Mouse (Mus musculus) megakaryocyte, adult 5-6 weeks (primary cell): Measurements from ENCODE around the gene Cyp4f18. TPM values are rescaled to one million over a fixed set of nuclear protein-coding genes. Genes with fewer than 3 reads are reported as not detected.
"Not testable (repeated sequence)": the region's sequence is repeated elsewhere in the genome, so short reads cannot be mapped to it uniquely, and the experiment has no call there.

Experiments
- ATAC-seq: 2 replicates; pipeline ENCODE4 v1.8.0; 2016; ENCODE audit warnings: mild to moderate bottlenecking, inconsistent platforms; ENCODE audit not compliant: poor library complexity, severe bottlenecking
- total RNA-seq, 2 experiments: library from RNA; stranded (forward) in 1 of 2; stranded (reverse) in 1 of 2; fragments of 153-499, 151-499 nt in 1 of 2; fragments of 221-1000, 200-1000 nt in 1 of 2; gene quantifications; 2 replicates each; pipeline versions ENCODE4 v1.2.3 to v1.2.4; 2015 to 2017

The Cyp4f18 gene
- total RNA-seq, 2 experiments from 2014 or later = 74.6 to 114 TPM

DNA sequence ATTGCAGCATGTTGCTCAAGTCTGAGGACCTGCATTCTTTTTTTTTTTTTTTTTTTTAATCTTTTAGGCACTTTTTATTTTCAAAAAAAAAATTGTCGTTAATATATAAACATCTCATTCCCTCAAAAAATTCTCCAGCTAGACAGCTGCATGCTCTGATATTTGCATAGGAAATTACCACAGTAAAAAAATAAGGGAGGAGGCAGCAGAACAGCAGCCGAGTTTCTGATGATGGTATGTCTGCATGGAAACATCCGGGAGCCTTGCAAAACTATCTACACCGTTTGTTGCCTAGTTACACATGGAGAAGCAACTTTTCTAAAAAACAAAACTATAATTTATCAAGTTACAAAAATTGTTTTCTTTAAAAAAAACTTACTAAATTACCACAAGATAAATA lies 28.0 kb downstream of the Cyp4f18 start:
- ATAC-seq = no peak

DNA sequence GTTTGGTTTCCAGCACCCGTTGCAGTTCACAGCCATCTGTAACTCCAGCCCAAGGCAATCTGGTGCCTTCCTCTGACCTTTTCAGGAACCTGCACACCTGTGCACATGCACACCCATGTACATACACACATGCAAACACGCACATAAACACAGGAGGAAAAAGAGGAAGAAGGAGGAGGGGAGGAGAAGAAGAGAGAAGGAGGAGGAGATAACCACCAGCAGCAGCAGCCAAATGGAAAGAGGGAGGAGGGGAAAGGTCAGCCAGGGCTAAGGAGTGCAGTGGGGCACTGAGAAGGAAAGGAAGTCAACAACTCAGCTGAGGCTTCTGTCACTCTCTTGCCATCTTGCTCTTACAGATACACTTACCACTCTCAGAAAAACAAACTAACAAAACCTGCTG lies 28.4 kb downstream of the Cyp4f18 start:
- peak; percentile 57 for ATAC-seq

DNA sequence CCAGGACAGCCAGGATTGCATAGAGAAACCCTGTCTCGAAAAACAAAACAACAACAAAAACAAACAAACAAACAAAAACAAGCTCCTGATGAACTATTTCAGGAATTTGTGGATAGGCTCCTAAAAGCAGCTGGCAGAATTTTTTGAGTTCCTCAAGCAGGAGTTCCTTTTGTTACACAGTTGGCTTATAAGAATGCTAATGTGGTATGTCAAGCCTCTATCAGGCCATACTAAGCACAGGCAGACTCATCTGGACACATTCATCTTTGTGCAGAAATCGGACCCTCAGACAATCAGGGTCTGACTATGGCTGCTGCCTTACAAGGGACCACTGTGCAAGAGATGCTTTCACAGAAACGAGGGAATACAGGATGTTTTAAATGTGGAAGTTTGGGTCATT lies 35.2 kb downstream of the Cyp4f18 start:
- no peak for ATAC-seq

DNA sequence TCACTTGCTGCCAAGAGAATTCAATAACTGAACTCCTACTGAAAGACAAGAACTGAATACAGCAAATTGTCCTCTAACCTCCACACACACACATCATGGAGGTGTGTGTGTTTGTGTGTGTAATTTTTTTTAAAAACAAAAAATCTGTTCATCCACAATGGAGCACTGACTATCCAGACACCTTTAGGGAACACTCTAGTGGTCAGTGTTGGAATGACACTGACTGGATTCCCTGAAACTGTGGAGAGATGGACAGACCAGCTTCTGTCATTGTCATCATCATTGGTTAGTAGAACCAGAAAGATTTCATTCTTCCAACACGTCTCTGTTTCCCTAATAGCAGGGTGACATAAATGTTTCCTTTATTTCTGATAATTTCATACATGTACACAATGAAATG lies 37.5 kb downstream of the Cyp4f18 start:
- ATAC-seq = 0 out of 2 replicates have a peak, but pooled peaks have one; percentile 30

DNA sequence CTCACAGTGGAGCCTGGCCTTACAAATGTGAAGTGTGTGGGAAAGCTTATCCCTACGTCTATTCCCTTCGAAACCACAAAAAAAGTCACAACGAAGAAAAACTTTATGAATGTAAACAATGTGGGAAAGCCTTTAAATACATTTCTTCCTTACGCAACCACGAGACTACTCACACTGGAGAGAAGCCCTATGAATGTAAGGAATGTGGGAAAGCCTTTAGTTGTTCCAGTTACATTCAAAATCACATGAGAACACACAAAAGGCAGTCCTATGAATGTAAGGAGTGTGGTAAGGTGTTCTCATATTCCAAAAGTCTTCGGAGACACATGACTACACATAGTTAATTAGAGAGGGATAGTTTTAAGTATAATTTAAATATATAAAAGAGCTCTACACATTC lies 40.8 kb downstream of the Cyp4f18 start:
- no peak for ATAC-seq

DNA sequence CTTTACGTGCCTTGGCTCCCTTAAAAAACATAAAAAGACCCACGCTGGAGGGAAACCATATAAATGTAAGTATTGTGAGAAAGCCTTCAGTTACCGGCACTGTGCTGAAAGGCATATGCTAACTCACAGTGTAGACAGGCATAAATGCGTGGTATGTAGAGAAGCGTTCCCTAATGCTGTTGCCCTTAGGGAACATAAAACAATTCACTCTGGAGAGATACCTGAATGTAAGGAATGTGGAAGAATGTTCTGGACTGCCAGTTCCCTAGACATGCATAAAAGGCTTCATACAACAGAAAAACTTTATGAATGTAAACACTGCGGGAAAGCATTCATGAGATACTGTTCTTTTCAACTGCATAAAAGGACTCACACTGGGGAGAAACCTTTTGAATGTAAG lies 41.3 kb downstream of the Cyp4f18 start:
- no peak for ATAC-seq

DNA sequence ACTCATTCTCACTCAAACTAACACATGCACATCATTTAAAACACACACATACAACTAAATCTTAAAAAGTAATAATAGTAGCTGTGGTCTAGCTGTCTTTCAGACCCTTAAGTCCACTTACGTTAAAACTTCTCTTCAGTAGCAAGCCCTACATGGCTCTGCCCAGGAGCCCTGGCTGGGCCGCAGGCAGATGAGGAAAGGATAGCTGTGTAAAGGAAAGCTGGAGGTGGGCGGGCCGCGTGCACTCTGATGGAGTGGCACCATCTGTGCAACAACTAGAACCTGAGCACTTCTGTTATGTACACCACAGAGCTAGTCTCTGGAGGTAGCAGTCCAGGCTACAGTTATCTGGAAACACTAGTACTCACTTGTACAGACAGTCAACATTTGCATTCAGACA lies 42.2 kb downstream of the Cyp4f18 start:
- ATAC-seq = no peak

DNA sequence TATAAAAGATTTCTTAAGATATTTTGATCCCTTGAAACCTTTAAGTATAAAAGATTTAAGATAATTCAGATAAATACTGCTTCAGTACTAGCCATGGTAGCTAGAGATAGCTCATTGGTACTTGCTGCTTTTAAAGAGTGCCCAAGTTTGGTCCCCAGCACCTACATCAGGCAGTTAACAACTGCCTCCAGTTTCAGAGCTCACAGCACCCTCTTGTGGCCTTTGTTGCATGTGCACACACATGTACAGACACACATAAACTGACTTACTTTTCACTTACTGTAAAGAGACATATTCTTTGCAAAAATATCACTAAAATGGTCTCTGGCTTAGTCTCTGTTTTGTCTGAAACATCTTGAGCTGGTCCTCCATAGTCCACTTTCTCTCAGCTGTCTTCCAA lies 43.0 kb downstream of the Cyp4f18 start:
- no peak for ATAC-seq

DNA sequence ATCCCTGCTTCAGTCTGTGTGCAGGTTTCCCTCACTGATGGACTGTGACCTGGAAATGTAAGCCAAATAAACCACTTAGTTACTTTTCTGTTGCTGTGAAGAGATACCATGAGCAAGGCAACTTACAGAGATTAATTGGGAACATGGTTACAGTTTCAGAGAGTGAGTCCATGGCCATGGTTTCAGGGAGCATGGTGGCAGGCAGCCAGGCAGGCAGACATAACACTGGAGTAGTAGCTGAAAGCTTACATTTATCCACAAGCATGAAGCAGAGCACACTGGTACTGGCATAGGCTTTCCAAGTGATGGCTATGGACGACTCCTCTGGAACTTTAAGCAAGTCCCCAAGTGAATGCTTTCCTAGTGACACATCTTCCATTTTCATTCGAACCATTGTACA lies 44.3 kb downstream of the Cyp4f18 start:
- no peak for ATAC-seq

DNA sequence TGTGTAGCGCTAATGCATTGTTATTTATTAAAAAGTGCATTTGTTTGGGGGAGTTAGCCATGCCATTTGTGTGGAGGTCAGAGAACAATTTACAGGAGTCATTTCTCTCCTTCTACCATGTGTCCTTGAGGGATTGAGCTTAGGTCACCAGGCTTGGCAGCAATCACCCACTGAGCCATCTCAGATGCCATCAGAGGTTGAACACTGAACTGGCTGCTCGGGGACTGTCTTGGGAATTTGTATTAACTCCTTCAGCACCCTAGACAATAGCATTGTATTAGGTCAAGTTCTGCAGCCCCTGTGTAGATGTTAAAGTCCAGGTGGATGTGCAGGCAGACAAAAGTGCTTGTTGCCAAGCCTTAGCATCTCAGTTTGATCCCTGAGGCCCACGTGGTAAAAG lies 45.4 kb downstream of the Cyp4f18 start:
- ATAC-seq = no peak

DNA sequence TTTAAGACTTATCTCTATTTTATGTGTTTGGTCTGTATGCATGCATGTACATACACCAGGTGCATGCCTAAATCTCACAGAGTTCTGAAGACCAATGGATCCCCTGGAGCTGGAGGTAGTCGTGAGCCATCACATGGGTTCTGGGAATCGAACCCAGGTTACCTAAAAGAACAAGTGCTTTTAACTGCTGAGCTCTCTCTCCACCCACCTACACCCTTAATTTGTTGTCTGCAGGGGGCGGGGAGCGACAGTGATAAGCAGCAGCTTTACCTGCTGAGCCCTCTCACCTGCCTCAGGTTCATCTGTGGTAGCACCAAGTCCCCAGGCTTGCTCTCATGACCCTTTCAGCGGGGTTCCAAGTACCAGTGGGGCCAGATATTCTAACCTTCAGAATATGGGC lies 47.6 kb downstream of the Cyp4f18 start:
- no peak for ATAC-seq

DNA sequence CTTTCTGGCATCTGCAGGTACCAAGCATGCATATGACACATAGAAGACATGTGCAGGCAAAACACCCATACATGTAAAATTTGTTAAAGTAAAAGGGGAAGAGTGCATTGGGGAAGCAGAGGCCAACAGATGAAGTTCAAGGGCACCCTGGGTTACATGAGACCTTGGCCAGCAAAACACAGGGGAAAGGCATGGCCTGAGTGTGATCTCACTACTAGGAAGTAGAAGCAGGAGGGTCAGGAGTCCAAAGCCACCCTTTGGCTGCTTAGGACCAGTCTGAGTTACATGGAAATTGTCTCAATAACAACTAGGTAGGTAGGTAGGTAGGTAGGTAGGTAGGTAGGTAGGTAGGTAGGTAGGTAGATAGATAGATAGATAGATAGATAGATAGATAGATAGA lies 48.9 kb downstream of the Cyp4f18 start:
- ATAC-seq = no peak; the same call in 1 of the 2 replicates

DNA sequence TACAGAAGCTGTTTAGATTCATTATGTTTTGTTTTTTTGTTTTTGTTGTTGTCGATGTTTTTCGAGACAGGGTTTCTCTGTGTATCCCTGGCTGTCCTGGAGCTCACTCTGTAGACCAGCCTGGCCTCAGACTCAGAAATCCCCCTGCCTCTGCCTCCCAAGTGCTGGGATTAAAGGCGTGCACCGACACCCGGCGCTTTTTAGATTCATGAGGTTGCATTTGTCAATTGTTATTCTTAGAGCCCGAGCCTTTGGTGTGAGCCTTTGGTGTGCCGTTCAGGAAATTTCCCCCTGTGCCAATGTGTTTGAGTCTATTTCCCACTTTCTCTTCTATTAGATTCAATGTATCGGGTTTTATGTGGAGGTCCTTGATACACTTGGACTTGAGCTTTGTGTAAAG lies 54.8 kb downstream of the Cyp4f18 start:
- ATAC-seq = no peak

DNA sequence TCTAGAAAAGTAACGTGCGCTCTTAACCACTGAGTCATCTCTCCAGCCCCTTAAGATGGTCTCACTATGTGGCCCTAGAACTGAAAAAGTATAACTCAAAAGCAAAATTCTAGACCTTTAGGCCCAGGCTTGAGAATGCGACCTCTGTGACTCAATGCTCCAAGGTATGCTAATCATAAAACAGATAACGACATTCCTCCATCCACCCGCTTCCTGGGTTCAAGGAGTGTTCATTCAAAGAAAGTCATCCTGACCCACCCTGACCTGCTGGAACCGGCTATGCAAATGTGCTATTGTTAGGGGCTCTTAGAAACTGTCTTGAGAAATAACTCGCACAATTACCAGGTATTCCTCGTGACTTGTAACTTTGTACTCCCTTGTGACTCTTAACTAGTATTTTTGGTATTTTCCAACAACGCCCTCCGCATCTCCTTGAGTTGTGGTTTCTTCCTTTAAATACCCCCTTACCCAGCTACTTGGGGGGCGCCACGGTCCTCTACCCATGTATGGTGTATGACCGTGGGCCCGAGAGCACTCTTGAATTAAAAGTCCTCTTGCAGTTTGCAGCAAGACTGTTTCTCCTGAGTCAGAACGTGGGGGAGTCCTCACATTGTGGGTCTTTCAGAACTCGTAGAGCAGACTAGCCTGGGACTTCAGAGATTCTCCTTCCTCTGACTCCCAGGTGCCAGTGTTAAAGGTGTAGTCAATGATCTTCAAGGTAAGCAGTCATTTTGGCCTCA lies 56.3 kb downstream of the Cyp4f18 start:
- ATAC-seq = not testable (repeated sequence)

DNA sequence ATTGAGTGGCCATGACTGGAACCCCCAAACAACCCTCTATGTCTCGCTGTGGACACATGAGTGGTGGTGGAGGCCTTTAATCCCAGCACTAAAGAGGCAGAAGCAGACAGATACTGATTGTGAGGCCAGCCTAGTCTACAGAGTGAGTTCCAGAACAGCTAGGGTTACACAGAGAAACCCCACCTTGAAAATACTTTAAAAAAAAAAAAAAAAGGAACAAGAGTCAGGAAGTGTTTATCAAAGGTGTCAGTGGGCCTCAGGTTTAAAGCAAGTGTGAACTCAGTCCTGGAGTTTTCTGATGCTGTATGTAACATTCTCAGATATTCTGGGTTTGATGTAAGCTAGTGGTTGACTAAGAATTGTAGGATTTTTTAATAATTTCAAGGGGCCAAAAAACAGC lies 56.9 kb downstream of the Cyp4f18 start:
- no peak for ATAC-seq

DNA sequence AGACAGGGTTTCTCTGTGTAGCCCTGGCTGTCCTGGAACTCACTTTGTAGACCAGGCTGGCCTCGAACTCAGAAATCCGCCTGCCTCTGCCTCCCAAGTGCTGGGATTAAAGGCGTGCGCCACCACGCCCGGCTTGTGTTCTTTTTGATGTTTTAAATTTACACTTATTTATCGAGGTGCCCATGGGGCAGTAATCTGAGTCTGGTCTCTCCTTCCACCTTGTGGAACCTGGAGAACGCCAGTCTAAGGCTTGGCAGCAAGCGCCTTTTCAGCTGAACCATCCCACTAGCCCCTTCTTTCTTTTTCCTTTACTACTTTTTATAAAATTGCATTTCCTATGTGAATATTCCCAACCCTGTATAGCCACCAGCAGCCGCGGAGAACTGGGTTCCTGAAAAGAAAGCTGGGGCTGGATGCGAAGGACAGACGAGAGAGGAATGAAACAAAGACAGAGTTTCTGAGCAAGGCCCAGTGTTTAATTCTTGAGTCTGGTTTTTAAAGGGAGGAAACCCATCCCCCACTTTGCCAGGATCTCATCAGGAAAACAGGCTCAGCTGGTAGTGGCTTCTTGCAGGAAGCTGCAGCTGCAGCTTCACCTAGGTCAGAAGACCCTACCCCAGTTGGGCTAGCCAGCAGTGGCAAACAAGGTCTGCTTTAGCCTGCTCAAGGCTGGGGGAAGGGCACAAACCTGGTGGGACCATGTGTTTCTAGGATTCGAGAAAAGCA lies 57.8 kb downstream of the Cyp4f18 start:
- no peak for ATAC-seq

DNA sequence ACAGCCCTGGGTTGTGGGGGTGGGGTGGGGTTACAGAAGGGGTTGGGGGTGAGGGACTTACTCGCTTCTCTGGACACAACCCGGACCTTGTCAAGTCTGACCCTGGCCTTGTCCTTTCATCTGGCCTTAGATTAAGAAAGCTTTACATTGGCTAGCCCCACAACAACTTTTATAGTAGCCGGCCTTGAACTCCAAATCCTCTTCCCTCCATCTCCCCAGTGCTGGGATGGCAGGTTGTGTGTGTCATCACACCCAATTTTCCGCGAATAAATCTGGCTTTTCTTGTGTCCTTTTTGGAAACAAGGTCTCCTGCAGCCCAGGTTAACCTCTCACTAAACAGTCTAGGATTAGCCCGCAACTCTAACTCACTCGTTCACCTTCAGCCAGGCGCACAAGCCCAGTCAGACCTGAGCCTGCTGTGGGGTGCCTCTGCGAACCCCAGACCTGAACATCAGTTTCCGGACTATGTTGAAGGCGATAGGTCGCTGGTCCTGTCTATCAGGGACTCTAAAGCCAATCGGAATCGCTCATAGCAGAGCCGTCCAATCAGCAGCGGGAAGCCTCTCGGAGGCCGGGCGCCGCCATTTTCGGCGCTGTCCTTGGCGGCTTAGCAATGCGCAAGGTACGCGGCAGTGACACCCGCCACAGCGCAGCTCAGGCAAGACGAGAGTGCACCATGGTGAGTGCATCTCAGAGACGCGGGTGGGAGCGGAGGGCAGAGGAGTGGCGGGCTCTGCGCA lies 58.8 kb downstream of the Cyp4f18 start, which contains the start of gene Zfp961:
TSS of gene Zfp961 (plus strand) at position 557 of the 740 bp plus-strand sequence.
- ATAC-seq = peak; percentile 99

DNA sequence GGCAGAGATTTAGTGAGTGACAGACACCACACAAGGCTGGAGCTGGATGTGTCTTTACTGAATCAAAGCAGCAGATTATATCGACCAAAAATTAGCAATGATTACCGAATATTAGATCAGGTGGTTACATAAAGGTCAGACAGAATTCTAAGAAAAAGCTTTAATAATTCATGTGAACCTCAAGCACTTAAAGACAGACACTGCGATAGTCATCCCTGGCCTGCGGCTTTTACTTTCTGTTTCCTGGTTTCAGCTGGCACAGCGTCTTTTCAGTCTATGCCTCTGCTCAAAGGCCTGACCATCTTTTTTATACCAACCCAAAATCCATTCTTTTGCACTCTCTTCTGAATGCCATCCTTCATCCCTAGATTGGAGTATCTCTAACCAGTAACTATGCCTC lies 60.8 kb downstream of the Cyp4f18 start:
- no peak for ATAC-seq

DNA sequence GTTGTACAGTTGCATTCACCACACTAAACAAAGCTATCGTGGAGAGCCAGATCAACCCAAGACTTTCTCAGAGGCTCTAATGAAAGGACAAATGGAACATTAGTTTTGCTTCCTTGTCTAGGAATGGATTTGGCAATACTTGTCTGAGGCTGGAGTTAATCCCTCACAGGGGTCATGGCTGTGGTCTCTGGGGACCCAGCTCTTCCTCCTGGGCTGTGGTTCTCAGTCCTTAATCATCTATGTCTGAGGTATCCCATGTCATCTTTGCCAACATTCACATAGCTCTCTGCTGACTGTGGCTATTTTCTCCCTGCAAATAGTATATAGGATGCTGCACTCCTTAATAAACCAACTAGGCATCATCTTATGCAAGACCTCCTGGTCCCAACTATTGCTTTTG lies 67.7 kb downstream of the Cyp4f18 start:
- ATAC-seq = peak; percentile 46; the same call in 1 of the 2 replicates

DNA sequence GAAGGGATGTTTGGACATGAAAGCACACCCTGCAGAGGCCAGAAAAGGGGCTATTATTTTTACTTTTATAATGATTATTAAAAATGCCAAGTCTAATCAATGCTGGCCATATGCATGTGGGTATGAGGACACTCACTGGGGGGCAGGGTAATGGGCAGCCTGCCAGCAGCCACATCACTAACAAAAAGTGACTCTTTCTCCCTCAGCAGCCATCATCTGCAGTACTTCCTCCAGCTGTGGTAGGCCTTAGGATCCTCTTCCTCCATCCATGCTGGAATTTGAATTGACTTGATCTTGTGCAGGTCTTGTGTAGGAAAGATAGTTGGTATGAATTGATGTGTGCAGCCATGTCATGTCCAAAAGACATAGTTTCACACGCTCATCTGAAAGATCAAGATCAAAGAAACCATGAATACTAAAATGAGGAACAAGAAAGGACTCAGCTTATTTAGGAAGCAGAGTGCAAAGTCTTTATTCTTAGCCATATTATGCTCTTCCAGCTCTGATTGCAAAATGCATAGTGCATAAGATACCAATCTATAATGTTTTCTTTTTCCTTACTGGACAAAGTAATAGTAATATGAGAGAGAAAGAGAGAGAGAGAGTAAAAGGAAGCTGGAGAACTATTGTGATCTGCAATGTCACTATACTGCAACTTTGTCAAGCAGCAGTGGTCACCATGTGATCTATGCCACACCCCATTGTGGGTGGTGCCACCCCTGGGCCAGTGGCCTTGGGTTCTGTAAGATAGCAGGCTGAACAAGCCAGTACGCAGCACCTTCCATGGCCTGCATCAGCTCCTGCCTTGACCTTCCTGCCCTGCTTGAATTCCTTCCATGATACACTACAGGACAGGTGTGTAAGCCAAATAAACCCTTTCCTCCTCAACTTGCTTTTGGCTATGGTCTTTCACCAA lies 68.9 kb downstream of the Cyp4f18 start:
- peak; percentile 93 for ATAC-seq
